Mouse (Mus musculus) monocyte, adult 5-6 weeks (primary cell): Measurements from ENCODE around the gene Golga5. TPM values are rescaled to one million over a fixed set of nuclear protein-coding genes. Genes with fewer than 3 reads are reported as not detected.
"Not testable (repeated sequence)": the region's sequence is repeated elsewhere in the genome, so short reads cannot be mapped to it uniquely, and the experiment has no call there.

Experiments
- ATAC-seq: fragments of 153-309, 156-312 bp; replicated peaks from 2 replicates; pipeline ENCODE4 v1.8.0; 2017; ENCODE audit warnings: mild to moderate bottlenecking; ENCODE audit not compliant: low TSS enrichment, insufficient number of reproducible peaks, severe bottlenecking, poor library complexity, low FRiP score
- total RNA-seq: library from RNA; stranded (forward); fragments of 200-1000, 200-491, 200-594 nt; gene quantifications from 3 replicates; pipeline ENCODE4 v1.2.3, GENCODE M21; 2017

The Golga5 gene
- total RNA-seq, 1 experiment from 2014 or later, result 57.5 TPM

- ATAC-seq, result no peak
Measured at GRCm38 (mm10) chr12:102441141-102441540, 27.8 kb upstream of the Golga5 start.

GRCm38 (mm10) chr12:102442639-102443038 lies 26.3 kb upstream of the Golga5 start:
- ATAC-seq, result no peak

- no peak for ATAC-seq
Measured at GRCm38 (mm10) chr12:102443676-102444075, 25.3 kb upstream of the Golga5 start.

- peak; percentile 97 for ATAC-seq
Measured at GRCm38 (mm10) chr12:102445436-102445835, 23.5 kb upstream of the Golga5 start.

- ATAC-seq, result no peak
Measured at GRCm38 (mm10) chr12:102450437-102450836, 18.5 kb upstream of the Golga5 start.

- ATAC-seq, result peak; percentile 59
Measured at GRCm38 (mm10) chr12:102451126-102451851, 17.6 kb upstream of the Golga5 start.

- ATAC-seq, result peak; percentile 77
Measured at GRCm38 (mm10) chr12:102453581-102453980, 15.4 kb upstream of the Golga5 start.

GRCm38 (mm10) chr12:102456467-102457193 lies 12.3 kb upstream of the Golga5 start:
- peak; percentile 37; the same call in 1 of the 2 replicates for ATAC-seq

GRCm38 (mm10) chr12:102460014-102460413 lies 8.9 kb upstream of the Golga5 start:
- ATAC-seq, result no peak

- no peak for ATAC-seq
Measured at GRCm38 (mm10) chr12:102461177-102461576, 7.8 kb upstream of the Golga5 start.

- no peak for ATAC-seq
Measured at GRCm38 (mm10) chr12:102464650-102465049, 4.3 kb upstream of the Golga5 start.

- no peak for ATAC-seq
Measured at GRCm38 (mm10) chr12:102468136-102468535, 799 bp upstream of the Golga5 start.

GRCm38 (mm10) chr12:102474411-102474810 lies 5.5 kb downstream of the Golga5 start:
- ATAC-seq, result no peak

- no peak for ATAC-seq
Measured at GRCm38 (mm10) chr12:102480481-102480880, 11.5 kb downstream of the Golga5 start.

- no peak for ATAC-seq
Measured at GRCm38 (mm10) chr12:102484946-102485345, 16.0 kb downstream of the Golga5 start.

GRCm38 (mm10) chr12:102491911-102492310 lies 23.0 kb downstream of the Golga5 start:
- no peak for ATAC-seq

- not testable (repeated sequence) for ATAC-seq
Measured at GRCm38 (mm10) chr12:102495754-102496153, 26.8 kb downstream of the Golga5 start.

- ATAC-seq, result no peak
Measured at GRCm38 (mm10) chr12:102497905-102498304, 29.0 kb downstream of the Golga5 start.

GRCm38 (mm10) chr12:102498726-102499125 lies 29.8 kb downstream of the Golga5 start:
- no peak for ATAC-seq

GRCm38 (mm10) chr12:102499210-102499609 lies 30.3 kb downstream of the Golga5 start:
- ATAC-seq, result no peak
